Mouse (Mus musculus) retina, adult 2 months (tissue): ENCODE measurements around the gene A730009L09Rik.

Experiments
- DNase-seq: peaks from one replicate; pipeline ENCODE4 v3.0.0-alpha.2; 2012; ENCODE audit warnings: low read depth, low spot score

The A730009L09Rik gene

DNA sequence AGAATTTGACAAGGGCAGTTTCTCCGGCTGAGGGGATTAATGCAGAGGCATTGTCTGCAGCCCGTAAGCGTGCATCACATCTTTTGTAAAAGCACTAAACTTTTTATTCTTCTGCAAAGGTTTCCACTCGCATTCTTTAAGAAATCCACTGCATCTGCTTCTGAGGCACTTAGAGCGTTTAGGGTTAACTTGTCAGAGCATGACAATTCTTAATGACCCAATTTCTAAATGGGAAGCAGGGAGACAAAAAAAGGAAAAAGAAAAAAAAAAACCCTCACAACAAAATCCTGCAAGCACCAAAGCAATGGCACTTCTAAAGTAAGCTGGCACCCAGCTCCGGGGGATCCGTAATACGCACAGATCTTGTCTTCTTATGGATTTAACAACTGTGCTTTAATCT is at the start of gene A730009L09Rik:
Gene A730009L09Rik, plus strand, starts transcription at position 301 of the 400 bp plus-strand sequence.
- DNase-seq, result no peak

- DNase-seq, result no peak
Observed at GRCm38 (mm10) chr16:84465581-84466165, 49.2 kb upstream of the A730009L09Rik start.

DNA sequence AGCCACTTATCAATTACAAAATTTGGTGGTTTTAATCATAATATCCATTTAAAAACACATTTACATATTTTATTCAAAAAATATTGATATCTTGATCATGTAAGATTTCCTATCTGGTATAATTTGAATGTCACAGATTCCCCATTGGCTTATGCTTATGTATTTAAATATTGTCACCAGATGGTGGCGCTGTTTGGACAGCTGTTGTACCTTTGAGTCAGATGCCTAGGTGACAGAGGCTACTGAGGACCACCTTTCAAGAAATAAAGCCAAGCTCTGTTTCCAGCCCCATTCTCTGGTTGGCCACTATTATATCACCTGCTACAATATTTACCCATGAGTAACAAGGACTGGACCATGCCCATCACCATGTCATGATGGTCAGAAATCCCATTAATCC is 46.0 kb upstream of the A730009L09Rik start:
- DNase-seq, result no peak

GRCm38 (mm10) chr16:84469994-84470393 is 44.9 kb upstream of the A730009L09Rik start:
- DNase-seq, result no peak

DNA sequence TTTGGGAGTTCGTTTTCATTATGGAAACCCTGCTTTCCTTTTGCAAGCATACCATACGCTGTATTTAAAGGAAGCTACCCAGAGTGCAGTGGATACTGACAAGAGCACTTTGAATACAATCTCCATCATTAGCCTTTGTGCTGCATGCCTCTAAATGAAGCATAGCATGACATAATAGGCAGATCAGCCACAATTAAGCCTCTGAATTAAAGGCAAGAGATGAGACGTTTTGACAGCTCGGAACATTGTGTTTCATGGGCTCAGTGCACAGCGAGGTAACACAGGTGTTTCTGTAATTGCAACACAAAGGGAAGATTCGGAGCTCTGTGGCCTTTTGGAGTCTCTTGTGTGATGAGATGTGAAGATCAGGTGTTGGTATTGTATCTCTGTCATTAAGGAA is 41.5 kb upstream of the A730009L09Rik start:
- DNase-seq, result no peak

GRCm38 (mm10) chr16:84474712-84475111 is 40.2 kb upstream of the A730009L09Rik start:
- DNase-seq, result no peak

- DNase-seq, result no peak
Observed at GRCm38 (mm10) chr16:84476948-84477347, 38.0 kb upstream of the A730009L09Rik start.

- DNase-seq, result no peak
Observed at GRCm38 (mm10) chr16:84477528-84477927, 37.4 kb upstream of the A730009L09Rik start.

GRCm38 (mm10) chr16:84477952-84478351 is 37.0 kb upstream of the A730009L09Rik start:
- DNase-seq, result no peak

GRCm38 (mm10) chr16:84485931-84486330 is 29.0 kb upstream of the A730009L09Rik start:
- DNase-seq, result no peak

GRCm38 (mm10) chr16:84494818-84495217 is 20.1 kb upstream of the A730009L09Rik start:
- no peak for DNase-seq

DNA sequence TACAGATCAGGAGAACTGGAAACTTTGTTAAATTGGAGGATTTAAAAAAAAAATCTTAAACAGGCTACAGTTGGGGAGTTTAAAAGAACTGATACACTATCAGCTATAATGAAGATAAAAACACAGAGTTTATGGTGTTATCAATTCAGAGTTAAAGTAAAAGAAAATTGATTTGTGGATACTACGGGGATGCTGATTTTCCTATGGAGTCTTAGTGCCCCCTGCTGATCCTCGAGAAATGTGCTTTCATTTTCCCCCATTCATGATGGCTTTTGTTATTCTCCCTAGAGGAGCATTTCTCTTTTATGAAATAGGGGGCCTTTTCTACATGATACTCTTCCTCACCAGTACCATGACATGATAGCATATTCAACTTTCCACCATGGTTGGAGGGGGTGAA is 19.5 kb upstream of the A730009L09Rik start:
- DNase-seq, result peak; percentile 11

- DNase-seq, result no peak
Observed at GRCm38 (mm10) chr16:84507681-84508080, 7.2 kb upstream of the A730009L09Rik start.

DNA sequence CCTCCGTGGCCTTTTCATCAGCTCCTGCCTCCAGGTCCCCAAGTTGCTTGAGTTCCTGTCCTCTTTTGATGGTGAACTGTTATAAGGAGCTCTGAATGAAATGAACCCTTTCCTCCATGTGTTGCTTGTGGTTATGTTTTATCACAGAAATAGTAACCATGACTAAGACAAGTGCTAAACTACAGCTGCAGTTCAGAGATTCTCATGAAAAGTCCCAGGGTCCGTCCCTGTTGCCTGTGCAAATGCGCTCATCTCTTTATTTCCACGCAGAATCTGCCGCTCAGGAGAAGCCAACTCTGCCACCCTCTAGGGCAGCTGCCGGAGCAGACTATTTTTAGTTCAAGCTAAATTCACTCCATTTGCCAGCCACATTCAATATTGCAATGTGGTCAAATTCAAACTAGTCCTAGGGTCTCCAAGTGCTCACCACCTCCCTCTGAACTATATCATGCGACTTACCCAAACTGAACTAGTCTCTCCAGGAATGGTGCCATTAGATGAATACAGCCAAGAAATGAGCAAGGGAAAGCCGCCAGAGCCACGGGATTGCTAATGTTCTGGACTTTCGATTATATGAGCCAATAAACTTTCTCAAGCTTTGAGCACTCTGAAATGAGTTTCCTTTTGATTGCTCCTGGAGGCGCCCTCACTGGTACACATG is 7.2 kb downstream of the A730009L09Rik start:
- DNase-seq, result no peak

- DNase-seq, result no peak
Observed at GRCm38 (mm10) chr16:84523061-84523460, 8.1 kb downstream of the A730009L09Rik start.

DNA sequence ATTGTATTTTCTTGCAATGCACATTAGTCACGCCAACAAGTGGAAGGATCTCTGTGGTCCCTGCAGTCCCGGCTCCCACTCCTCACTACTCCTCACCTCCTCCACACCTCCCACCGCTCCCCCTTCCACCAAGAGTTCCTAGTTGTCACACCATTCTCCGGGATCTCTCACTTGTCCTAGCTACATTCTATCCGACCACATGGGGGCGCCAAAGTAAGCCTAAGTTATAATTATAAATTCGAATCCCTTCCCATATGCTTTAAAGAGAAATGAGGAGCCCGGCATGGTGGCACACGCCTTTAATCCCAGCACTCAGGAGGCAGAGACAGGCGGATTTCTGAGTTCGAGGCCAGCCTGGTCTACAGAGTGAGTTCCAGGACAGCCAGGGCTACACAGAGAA is 12.5 kb downstream of the A730009L09Rik start:
- DNase-seq, result no peak

DNA sequence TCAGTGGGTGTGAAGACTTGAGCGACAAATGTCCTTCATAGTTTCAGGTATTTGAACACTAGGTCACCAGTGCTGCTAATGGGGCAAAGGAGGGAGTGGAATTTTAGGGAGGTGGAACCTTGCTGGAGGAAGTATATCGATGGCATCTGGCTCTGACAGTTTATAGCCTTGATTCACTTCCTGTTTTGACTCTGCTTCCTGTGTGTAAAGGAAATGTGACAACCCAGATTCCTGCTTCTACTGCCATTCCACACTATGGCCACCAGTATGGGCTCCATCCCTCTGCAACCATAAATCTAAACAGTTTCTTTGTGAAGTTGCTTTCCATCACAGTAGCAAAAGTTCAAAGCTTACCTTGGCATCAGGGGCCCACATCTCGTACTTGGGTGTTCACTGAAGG is 17.9 kb downstream of the A730009L09Rik start:
- no peak for DNase-seq

GRCm38 (mm10) chr16:84546059-84546458 is 31.1 kb downstream of the A730009L09Rik start:
- no peak for DNase-seq

DNA sequence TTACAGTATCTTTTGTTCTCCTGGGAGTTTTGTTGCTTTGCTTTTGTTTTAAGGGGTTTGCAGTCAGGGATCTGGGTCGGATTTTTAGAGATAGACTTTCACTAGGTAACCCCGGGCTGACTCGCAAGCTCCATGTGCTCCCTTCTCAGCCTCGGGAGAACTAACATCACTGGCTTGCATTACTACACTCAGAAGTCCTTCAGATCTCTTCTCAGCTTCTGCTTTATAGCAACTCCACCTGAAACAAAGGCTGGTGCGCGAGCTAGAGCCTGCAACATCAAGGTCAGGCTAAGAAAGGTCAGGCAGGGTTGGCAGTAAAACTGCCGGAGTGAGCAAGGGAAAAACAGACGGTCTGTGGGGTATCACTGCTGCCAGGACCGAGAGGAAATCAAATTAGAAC is 34.2 kb downstream of the A730009L09Rik start:
- no peak for DNase-seq

GRCm38 (mm10) chr16:84550445-84550844 is 35.5 kb downstream of the A730009L09Rik start:
- DNase-seq, result no peak

DNA sequence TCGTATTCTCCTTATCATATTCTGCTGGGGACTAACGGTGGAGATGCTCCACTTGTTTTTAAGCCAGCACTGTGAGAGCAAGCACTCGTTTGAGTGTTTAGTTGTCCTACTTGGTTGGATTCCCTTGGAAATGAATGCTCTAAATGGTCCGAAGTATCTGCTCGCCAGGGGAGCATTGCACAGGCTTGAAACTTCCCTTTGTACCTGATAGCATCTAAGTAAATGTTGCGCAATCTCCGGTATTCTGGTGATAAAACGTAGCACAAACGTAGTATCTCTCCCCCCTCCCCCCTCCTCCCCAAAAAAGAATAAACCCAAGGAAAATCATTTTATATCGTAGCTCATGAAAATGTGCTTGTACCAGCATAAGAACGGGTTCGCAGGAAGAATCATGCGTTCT is 39.1 kb downstream of the A730009L09Rik start:
- DNase-seq, result no peak

DNA sequence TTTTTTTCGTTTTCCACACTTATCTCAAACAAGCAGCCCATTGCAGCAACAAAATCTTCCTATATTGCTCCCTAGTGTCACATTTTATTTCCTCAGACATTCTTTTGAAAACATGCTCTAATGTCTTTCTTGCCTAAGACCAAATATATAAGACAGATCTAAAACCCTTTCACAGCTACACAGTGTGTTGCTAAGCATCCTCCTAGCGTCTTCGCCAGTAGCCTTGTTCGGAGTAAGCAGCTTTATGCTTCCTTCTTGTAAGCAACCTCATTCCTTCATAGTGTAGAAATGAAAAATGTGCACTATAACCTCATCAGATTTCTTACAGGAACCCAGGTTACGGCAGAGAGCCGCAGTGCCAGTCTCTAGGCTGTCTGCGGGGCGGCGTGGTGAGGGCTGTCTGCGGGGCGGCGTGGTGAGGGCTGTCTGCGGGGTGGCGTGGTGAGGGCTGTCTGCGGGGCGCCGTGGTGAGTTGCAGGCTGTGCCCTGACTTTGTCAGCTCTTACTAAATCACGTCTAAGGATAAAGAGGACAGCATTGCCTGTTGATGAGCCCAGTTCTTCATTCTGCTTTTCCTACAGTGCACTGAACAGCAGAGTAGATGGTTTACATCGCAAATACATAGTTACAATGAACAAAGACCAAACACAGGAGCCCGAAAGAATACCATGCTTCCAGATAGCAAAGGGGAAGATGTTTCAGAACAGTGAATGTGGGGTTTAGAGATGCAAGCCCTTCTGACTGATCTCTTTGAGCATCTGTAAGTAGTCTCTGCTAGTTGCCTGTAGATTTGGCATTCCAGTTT is 43.4 kb downstream of the A730009L09Rik start:
- no peak for DNase-seq
